Mouse (Mus musculus) brain, embryonic 14.5 days (tissue): ENCODE data around the gene Cldn34d.

Experiments
- CTCF ChIP-seq: fragments of 200-500 bp; IDR thresholded peaks from 2 replicates; pipeline ENCODE4 v1.5.1; 2012; ENCODE audit warnings: inconsistent platforms, mild to moderate bottlenecking, moderate library complexity, borderline replicate concordance; ENCODE audit not compliant: insufficient read depth, insufficient read length; ENCODE audit errors: extremely low read depth
- POLR2A ChIP-seq: fragments of 200-500 bp; IDR thresholded peaks from 2 replicates; pipeline ENCODE4 v1.6.1; 2012; ENCODE audit warnings: mild to moderate bottlenecking, inconsistent platforms, borderline replicate concordance; ENCODE audit not compliant: poor library complexity, insufficient read depth, insufficient read length, severe bottlenecking; ENCODE audit errors: extremely low read depth

DNA sequence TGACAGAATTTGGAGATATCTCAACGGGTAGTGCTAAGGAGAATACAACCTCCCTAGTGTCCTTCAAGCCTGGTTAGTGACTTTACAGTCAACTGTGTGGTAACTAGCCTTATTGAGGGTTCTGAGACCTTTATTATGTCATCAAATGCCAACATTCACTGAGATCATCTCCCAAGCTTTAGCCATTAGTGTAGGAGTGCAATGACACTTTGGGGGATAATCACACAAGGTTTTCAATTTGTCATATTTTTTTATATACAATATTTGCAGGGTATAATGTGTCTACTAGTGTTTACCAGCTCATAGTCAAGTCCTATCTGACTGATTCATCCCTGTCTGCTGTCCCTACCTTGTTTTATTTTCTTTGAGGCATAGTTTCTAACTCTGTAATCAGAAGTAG is at the start of gene Cldn34d:
- TF ChIP-seq POLR2A (no peak), CTCF (no peak)
